Mouse (Mus musculus) forebrain, embryonic 15.5 days (tissue): Measurements from ENCODE around the gene Hnrnpr. TPM values are rescaled to one million over a fixed set of nuclear protein-coding genes. Genes with fewer than 3 reads are reported as not detected.

Experiments used
- ATAC-seq: fragments of 200-750 bp; cut with Nextera tagmentation; replicated peaks from 2 replicates; pipeline ENCODE4 v1.8.0; 2017; ENCODE audit warnings: mild to moderate bottlenecking, moderate TSS enrichment, moderate library complexity
- H3K27ac ChIP-seq: fragments of 300-500 bp; sonication (generic); replicated peaks from 2 replicates; pipeline ENCODE4 v1.5.1; 2015; ENCODE audit warnings: mild to moderate bottlenecking, inconsistent platforms
- H3K27me3 ChIP-seq: fragments of 300-500 bp; sonication (generic); 2 replicates; pipeline ENCODE4 v1.6.1; 2015; ENCODE audit warnings: inconsistent platforms
- H3K36me3 ChIP-seq: fragments of 300-500 bp; sonication (generic); 2 replicates; pipeline ENCODE4 v1.6.1; 2015; ENCODE audit warnings: mild to moderate bottlenecking, inconsistent platforms
- H3K4me1 ChIP-seq: fragments of 300-500 bp; sonication (generic); 2 replicates; pipeline ENCODE4 v1.6.1; 2015; ENCODE audit warnings: inconsistent platforms
- H3K4me2 ChIP-seq: fragments of 300-500 bp; sonication (generic); replicated peaks from 2 replicates; pipeline ENCODE4 v1.6.1; 2015; ENCODE audit warnings: mild to moderate bottlenecking, inconsistent platforms
- H3K4me3 ChIP-seq: fragments of 300-500 bp; sonication (generic); 2 replicates; pipeline ENCODE4 v1.5.1; 2015; ENCODE audit warnings: mild to moderate bottlenecking, inconsistent platforms
- H3K9ac ChIP-seq: fragments of 300-500 bp; sonication (generic); replicated peaks from 2 replicates; pipeline ENCODE4 v1.6.1; 2015; ENCODE audit warnings: mild to moderate bottlenecking, inconsistent platforms
- H3K9me3 ChIP-seq: fragments of 300-500 bp; sonication (generic); 2 replicates; pipeline ENCODE4 v1.6.1; 2016; ENCODE audit warnings: inconsistent platforms
- WGBS: fragments of 180-500 bp; shearing (Covaris S2); methylation state at CpG from one replicate; pipeline ENCODE4 v1.1.7; 2015; ENCODE audit warnings: mixed read lengths; 5-methylcytosine and 5-hydroxymethylcytosine counted together
- polyA plus RNA-seq: library from polyadenylated mRNA; unstranded; fragments of >200 nt; fragmentation: Nextera tagmentation; extraction: Ambion mirVana; gene quantifications from 2 replicates; pipeline ENCODE4 v1.2.1, GENCODE M21; 2015

Gene Hnrnpr
- polyA plus RNA-seq, 1 experiment from 2014 or later: 258 TPM

GRCm38 (mm10) chr4:136284891-136285290 is 25.9 kb upstream of the Hnrnpr start:
- H3K27ac ChIP-seq: peak overlapping the region; percentile 98
- H3K4me3 ChIP-seq: peak overlapping the region; percentile 58
- WGBS: 11% methylated on average over 6 of the region's 6 CpGs
- peak overlapping the region; percentile 65 for H3K9ac ChIP-seq
- H3K4me2 ChIP-seq: peak overlapping the region; percentile 88
- ATAC-seq: peak; percentile 0; the same call in 1 of the 2 replicates
- no peaks in the 10 kb centered on the region for H3K9me3 ChIP-seq
- H3K27me3 ChIP-seq: no peaks in the 10 kb centered on the region
- H3K36me3 ChIP-seq: peaks cover 21% of the 10 kb centered on the region
- peaks cover 43% of the 10 kb centered on the region for H3K4me1 ChIP-seq

DNA sequence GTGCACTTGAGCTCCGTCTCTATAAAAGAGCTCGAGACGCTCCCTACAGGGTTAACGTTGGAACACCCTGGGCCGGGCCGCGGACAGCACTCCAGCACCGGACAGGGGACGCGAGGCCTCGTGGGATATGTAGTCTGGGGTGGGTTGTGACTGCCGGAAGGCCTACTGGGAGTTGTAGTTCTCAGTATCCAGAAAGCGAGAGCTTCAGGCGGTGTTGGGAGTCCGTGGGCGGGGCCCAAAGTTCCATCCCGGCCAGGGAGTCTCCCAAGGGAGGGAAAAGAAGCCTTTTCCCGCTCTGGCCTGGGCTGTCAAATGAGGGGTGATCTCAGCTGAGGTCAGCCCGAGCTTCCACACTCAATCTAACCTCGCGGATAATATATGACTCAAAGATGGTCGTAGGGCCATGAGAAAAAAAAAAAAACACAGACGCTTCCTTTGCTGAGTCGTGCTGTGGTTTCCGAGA is 25.4 kb upstream of the Hnrnpr start:
- Histone ChIP-seq H3K4me2 (peak overlapping the region; percentile 88), H3K4me3 (peak overlapping the region; percentile 58), H3K4me1 (peaks cover 48% of the 10 kb centered on the region), H3K9ac (peak overlapping the region; percentile 65), H3K9me3 (no peaks in the 10 kb centered on the region), H3K27ac (peak overlapping the region; percentile 98), H3K36me3 (peaks cover 26% of the 10 kb centered on the region), H3K27me3 (no peaks in the 10 kb centered on the region)
- ATAC-seq: peak; percentile 95
- WGBS: 1% methylated on average over 25 of the region's 25 CpGs

DNA sequence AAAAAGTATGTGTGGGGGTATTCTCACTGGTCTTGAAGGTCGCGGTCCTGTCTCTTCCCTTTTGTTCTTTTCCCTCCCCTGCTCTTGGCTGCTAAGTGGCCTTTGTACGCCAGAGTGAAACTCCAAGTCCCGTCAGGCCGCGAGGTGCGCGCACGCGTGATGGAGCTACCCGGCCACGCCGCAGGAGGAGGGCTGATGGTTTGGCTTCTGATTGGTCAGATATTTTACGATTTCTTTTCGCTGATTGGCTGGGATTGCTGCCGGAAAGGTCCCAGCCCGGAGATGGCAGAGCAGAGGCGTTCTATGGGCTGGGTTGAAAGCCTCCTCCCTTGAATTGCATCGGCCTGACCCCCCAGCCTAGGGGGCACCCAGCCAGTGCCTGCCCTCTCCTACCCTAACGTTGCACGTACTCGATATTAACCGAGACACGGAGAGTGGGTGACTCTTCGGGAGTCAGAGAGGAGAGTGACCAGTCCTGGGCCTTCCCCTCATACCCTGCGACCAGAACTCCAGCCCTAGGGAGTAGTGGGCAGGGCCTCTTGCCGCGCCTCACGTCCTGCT is 24.9 kb upstream of the Hnrnpr start:
- peak overlapping the region; percentile 88 for H3K4me2 ChIP-seq
- no peaks in the 10 kb centered on the region for H3K27me3 ChIP-seq
- H3K27ac ChIP-seq: peak overlapping the region; percentile 98
- WGBS: under 1% methylated on average over 29 of the region's 29 CpGs
- no peaks in the 10 kb centered on the region for H3K9me3 ChIP-seq
- H3K4me3 ChIP-seq: peak overlapping the region; percentile 58
- H3K4me1 ChIP-seq: peaks cover 53% of the 10 kb centered on the region
- H3K9ac ChIP-seq: peak overlapping the region; percentile 66
- peak; percentile 89 for ATAC-seq
- H3K36me3 ChIP-seq: peaks cover 31% of the 10 kb centered on the region

- H3K4me3 ChIP-seq: no peak overlapping the region
- no peak overlapping the region for H3K27ac ChIP-seq
- no peaks in the 10 kb centered on the region for H3K9me3 ChIP-seq
- no peak overlapping the region for H3K9ac ChIP-seq
- 37% methylated on average over 66 of the region's 66 CpGs for WGBS
- ATAC-seq: no peak
- H3K27me3 ChIP-seq: no peaks in the 10 kb centered on the region
- H3K4me2 ChIP-seq: no peak overlapping the region; the same call in 1 of the 2 replicates
- peaks cover 65% of the 10 kb centered on the region for H3K36me3 ChIP-seq
- peaks cover 31% of the 10 kb centered on the region for H3K4me1 ChIP-seq
Measured at GRCm38 (mm10) chr4:136289918-136290780, 20.6 kb upstream of the Hnrnpr start.

DNA sequence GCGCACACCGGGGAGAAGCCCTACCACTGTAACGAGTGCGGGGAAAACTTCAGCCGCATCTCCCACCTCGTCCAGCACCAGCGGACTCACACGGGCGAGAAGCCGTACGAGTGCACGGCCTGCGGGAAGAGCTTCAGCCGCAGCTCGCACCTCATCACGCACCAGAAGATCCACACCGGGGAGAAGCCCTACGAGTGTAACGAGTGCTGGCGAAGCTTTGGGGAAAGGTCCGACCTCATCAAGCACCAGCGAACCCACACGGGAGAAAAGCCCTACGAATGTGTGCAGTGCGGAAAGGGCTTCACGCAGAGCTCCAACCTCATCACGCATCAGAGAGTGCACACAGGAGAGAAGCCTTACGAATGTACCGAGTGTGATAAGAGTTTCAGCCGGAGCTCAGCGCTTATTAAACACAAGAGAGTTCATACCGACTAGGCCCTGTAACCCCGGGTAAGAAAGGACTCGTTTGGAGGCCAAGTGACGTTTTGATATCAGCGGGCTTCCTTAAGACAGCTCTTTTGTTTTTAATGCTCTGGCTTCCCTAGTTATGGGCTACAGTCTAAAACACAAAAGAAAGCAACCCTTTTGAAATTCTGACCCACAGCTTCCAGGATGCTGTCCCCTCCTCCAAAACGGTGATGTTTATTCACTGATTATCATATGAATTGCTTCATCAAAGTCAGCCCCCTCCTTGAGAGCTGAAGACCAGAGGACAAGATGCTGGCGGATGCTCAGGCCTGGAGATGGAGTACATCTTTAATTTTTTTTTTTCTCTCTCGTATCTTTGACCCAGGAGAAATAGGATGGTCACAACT is 19.8 kb upstream of the Hnrnpr start:
- H3K27me3 ChIP-seq: no peaks in the 10 kb centered on the region
- no peaks in the 10 kb centered on the region for H3K9me3 ChIP-seq
- no peak for ATAC-seq
- 0 out of 2 replicates have a peak overlapping the region, but pooled peaks have one; percentile 14 for H3K9ac ChIP-seq
- 32% methylated on average over 39 of the region's 39 CpGs for WGBS
- peaks cover 31% of the 10 kb centered on the region for H3K4me1 ChIP-seq
- peaks cover 67% of the 10 kb centered on the region for H3K36me3 ChIP-seq
- H3K4me2 ChIP-seq: no peak overlapping the region; the same call in 1 of the 2 replicates
- no peak overlapping the region for H3K4me3 ChIP-seq
- no peak overlapping the region for H3K27ac ChIP-seq

- Histone ChIP-seq H3K4me2 (no peak overlapping the region), H3K36me3 (peaks cover 72% of the 10 kb centered on the region), H3K9ac (no peak overlapping the region), H3K9me3 (no peaks in the 10 kb centered on the region), H3K4me1 (peaks cover 25% of the 10 kb centered on the region), H3K4me3 (no peak overlapping the region), H3K27me3 (no peaks in the 10 kb centered on the region), H3K27ac (no peak overlapping the region)
- WGBS: 93% methylated on average over 6 of the region's 6 CpGs
- no peak for ATAC-seq
Measured at GRCm38 (mm10) chr4:136291692-136292091, 19.1 kb upstream of the Hnrnpr start.

DNA sequence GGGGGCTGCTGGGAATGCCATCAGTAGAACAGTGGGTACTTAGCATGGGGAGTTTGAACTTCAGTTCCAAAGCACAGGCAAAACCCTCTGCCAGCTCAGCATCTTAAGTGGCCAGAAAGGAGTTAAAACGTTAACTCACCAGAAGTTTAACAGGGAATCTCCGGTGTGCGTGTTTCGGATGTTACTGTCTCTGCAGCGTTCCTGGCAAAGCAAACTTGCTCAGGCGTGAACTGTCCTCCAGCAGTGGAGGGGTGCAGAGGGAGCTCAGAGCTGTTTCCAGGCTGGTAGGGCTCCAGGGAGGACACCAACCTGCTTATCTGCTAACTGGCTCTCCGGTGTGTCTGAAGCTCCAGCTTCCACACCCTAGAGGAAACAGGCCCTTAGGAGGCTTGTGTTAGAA is 14.8 kb upstream of the Hnrnpr start:
- 75% methylated on average over 7 of the region's 7 CpGs for WGBS
- ATAC-seq: no peak
- no peaks in the 10 kb centered on the region for H3K9me3 ChIP-seq
- no peak overlapping the region for H3K9ac ChIP-seq
- peaks cover 40% of the 10 kb centered on the region for H3K36me3 ChIP-seq
- H3K4me1 ChIP-seq: peaks cover 5% of the 10 kb centered on the region
- H3K27ac ChIP-seq: no peak overlapping the region
- no peak overlapping the region for H3K4me3 ChIP-seq
- H3K27me3 ChIP-seq: no peaks in the 10 kb centered on the region
- H3K4me2 ChIP-seq: no peak overlapping the region

GRCm38 (mm10) chr4:136302462-136302861 is 8.3 kb upstream of the Hnrnpr start:
- Histone ChIP-seq H3K27me3 (no peaks in the 10 kb centered on the region), H3K27ac (no peak overlapping the region), H3K4me2 (no peak overlapping the region), H3K4me1 (no peaks in the 10 kb centered on the region), H3K9me3 (no peaks in the 10 kb centered on the region), H3K4me3 (no peak overlapping the region), H3K9ac (no peak overlapping the region), H3K36me3 (no peaks in the 10 kb centered on the region)
- WGBS: 85% methylated on average over 4 of the region's 4 CpGs
- no peak for ATAC-seq

DNA sequence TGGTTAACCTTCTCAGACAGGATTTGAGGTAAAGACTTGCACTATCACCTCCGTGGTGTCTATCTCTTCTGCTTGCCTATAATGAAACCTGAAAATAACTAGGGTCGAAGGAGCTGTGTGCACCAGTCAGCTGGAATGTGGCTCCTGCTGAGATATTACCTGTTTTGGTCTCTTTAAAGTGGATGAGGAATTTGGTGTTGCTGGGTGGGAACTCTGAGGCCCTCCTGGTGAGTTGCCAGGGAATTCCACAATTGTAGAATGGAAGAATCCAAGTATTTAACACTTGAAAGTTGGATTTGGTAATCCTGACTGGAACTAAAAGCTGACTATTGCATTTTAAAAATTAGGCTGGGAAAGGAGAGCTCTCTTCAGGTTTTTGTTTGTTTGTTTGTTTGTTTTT is 6.6 kb upstream of the Hnrnpr start:
- H3K9ac ChIP-seq: no peak overlapping the region
- no peak overlapping the region for H3K4me3 ChIP-seq
- ATAC-seq: no peak
- no peaks in the 10 kb centered on the region for H3K9me3 ChIP-seq
- H3K36me3 ChIP-seq: no peaks in the 10 kb centered on the region
- no peak overlapping the region for H3K4me2 ChIP-seq
- no peaks in the 10 kb centered on the region for H3K27me3 ChIP-seq
- no peaks in the 10 kb centered on the region for H3K4me1 ChIP-seq
- no peak overlapping the region for H3K27ac ChIP-seq
- 53% methylated on average over 2 of the region's 2 CpGs for WGBS

- 63% methylated on average over 2 of the region's 2 CpGs for WGBS
- no peak for ATAC-seq
Measured at GRCm38 (mm10) chr4:136308355-136308754, 2.4 kb upstream of the Hnrnpr start.

GRCm38 (mm10) chr4:136309780-136310179 is 962 bp upstream of the Hnrnpr start:
- 7% methylated on average over 11 of the region's 11 CpGs for WGBS

More at GRCm38 (mm10) chr4:136308355-136308754, 2.4 kb upstream of the Hnrnpr start:
- no peaks in the 10 kb centered on the region for H3K36me3 ChIP-seq
- H3K9me3 ChIP-seq: no peaks in the 10 kb centered on the region
- no peak overlapping the region for H3K4me3 ChIP-seq
- H3K9ac ChIP-seq: no peak overlapping the region
- no peak overlapping the region for H3K4me2 ChIP-seq
- no peak overlapping the region for H3K27ac ChIP-seq
- no peaks in the 10 kb centered on the region for H3K27me3 ChIP-seq
- H3K4me1 ChIP-seq: peaks cover 23% of the 10 kb centered on the region

More at GRCm38 (mm10) chr4:136309780-136310179, 962 bp upstream of the Hnrnpr start:
- no peak for ATAC-seq
- Histone ChIP-seq H3K9ac (peak overlapping the region; percentile 74), H3K4me1 (peaks cover 37% of the 10 kb centered on the region), H3K27me3 (no peaks in the 10 kb centered on the region), H3K27ac (peak overlapping the region; percentile 96), H3K4me3 (peak overlapping the region; percentile 86), H3K9me3 (no peaks in the 10 kb centered on the region), H3K36me3 (no peaks in the 10 kb centered on the region), H3K4me2 (peak overlapping the region; percentile 69)
